Mouse (Mus musculus): ENCODE results near the gene Spred3.

GRCm38 (mm10) chr7:29212199-29212765 is 42.1 kb upstream of the Spred3 start:
- TF ChIP-seq CTCF (IDR thresholded peaks at IDR 0.05; ENCODE audit: extremely low read depth, insufficient read length, insufficient replicate concordance, low read depth, low read length) (no peak), POLR2A (IDR thresholded peaks at IDR 0.05; ENCODE audit: low read depth, low read length) (no peak)

Data from small intestine, adult 2 months (tissue).